Mouse (Mus musculus): ENCODE results near the gene Olfr523. TPM values are rescaled to one million over a fixed set of nuclear protein-coding genes. Genes with fewer than 3 reads are reported as not detected.

The Olfr523 gene
- polyA plus RNA-seq, 1 experiment from 2014 or later: not detected

DNA sequence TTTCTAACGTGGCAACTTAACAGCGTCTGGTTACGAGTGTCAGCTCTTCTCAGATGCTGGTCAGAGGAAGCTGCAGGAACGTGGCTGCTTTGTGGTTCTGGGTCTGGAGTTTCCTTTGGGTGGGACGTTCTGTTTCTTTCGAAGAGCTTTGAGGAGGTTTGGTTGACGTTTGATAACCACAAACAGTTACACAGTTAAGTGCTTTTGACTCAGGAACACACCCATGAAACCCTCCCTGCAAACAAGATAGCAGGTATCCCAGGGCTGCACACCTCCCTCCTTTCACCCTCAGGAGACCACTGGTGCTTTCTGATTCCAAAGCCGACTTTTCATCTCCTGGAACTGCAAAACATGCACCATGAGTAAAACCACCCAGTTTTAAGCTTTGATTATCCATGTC is 35.1 kb downstream of the Olfr523 start:
- Histone ChIP-seq H3K4me3 (replicated peaks) (no peak overlapping the region), H3K27me3 (no peaks in the 10 kb centered on the region; the same call in 1 of the 2 replicates), H3K9me3 (replicated peaks) (no peaks in the 10 kb centered on the region), H3K36me3 (no peaks in the 10 kb centered on the region), H3K9ac (no peak overlapping the region), H3K4me1 (no peaks in the 10 kb centered on the region), H3K27ac (no peak overlapping the region), H3K4me2 (no peak overlapping the region)
- WGBS: 77% methylated on average over 8 of the region's 8 CpGs
- no peak for ATAC-seq (replicated peaks; ENCODE audit: low FRiP score)

- Histone ChIP-seq H3K4me1 (no peaks in the 10 kb centered on the region), H3K27ac (no peak overlapping the region), H3K9ac (no peak overlapping the region), H3K9me3 (replicated peaks) (no peaks in the 10 kb centered on the region), H3K36me3 (no peaks in the 10 kb centered on the region), H3K4me2 (no peak overlapping the region), H3K27me3 (peaks cover 2% of the 10 kb centered on the region; the same call in 1 of the 2 replicates), H3K4me3 (replicated peaks) (no peak overlapping the region)
- 85% methylated on average over 3 of the region's 3 CpGs for WGBS
- ATAC-seq (replicated peaks; ENCODE audit: low FRiP score): no peak
These were observed 35.7 kb downstream of the Olfr523 start for GRCm38 (mm10) chr7:140208677-140209076.

GRCm38 (mm10) chr7:140213841-140214240 is 40.8 kb downstream of the Olfr523 start:
- no peaks in the 10 kb centered on the region for H3K9me3 ChIP-seq (replicated peaks)
- WGBS: 88% methylated on average over 5 of the region's 5 CpGs
- ATAC-seq (replicated peaks; ENCODE audit: low FRiP score): no peak

DNA sequence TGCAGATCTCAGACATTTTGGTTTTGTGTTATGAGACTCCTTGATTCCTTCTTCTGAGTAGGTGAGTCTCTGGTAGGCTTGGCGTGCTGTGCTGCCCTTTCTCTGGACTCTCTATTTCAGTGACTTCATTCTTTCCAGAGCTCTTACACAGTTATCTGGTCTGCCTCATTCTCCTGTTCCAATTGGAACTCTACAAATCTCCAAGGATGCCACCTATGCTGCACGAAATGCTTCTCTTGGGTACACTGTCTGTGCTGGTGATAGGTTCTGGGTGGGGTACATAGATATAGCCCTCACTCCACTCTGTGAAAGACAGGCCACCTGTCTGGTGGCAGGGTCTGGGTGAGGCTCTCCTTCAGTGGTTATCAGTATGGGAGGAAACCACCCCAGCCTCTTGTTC is 45.0 kb downstream of the Olfr523 start, which contains the start of gene Cd163l1:
Cd163l1 (plus strand) TSS at position 301 of the 400 bp plus-strand sequence.
- no peak within 1 kb of the TSS for H3K27ac ChIP-seq
- WGBS: 82% methylated on average over 2 of the region's 2 CpGs
- no peak within 1 kb of the TSS for H3K4me3 ChIP-seq (replicated peaks)
- no peaks in the 10 kb centered on the region for H3K36me3 ChIP-seq
- H3K9me3 ChIP-seq (replicated peaks): no peaks in the 10 kb centered on the region
- no peak for ATAC-seq (replicated peaks; ENCODE audit: low FRiP score)
- H3K9ac ChIP-seq: no peak within 1 kb of the TSS
- H3K27me3 ChIP-seq: 0 out of 2 replicates have a peak, but pooled peaks cover 2% of the 10 kb centered on the region
- no peaks in the 10 kb centered on the region for H3K4me1 ChIP-seq
- no peak within 1 kb of the TSS for H3K4me2 ChIP-seq

More at GRCm38 (mm10) chr7:140213841-140214240, 40.8 kb downstream of the Olfr523 start:
- no peak overlapping the region for H3K27ac ChIP-seq
- H3K9ac ChIP-seq: no peak overlapping the region
- no peaks in the 10 kb centered on the region for H3K36me3 ChIP-seq
- H3K4me2 ChIP-seq: no peak overlapping the region
- no peaks in the 10 kb centered on the region for H3K4me1 ChIP-seq
- peaks cover 2% of the 10 kb centered on the region; the same call in 1 of the 2 replicates for H3K27me3 ChIP-seq
- no peak overlapping the region for H3K4me3 ChIP-seq (replicated peaks)

- Histone ChIP-seq H3K9me3 (replicated peaks) (no peaks in the 10 kb centered on the region), H3K27me3 (no peaks in the 10 kb centered on the region), H3K4me1 (no peaks in the 10 kb centered on the region), H3K27ac (no peak overlapping the region), H3K4me3 (replicated peaks) (no peak overlapping the region), H3K4me2 (no peak overlapping the region), H3K9ac (no peak overlapping the region), H3K36me3 (no peaks in the 10 kb centered on the region)
- WGBS: 11% methylated on average over 1 of the region's 1 CpGs
- no peak for ATAC-seq (replicated peaks; ENCODE audit: low FRiP score)
These were observed 46.3 kb downstream of the Olfr523 start for GRCm38 (mm10) chr7:140219268-140219667.

GRCm38 (mm10) chr7:140220375-140220774 is 47.4 kb downstream of the Olfr523 start:
- no peak overlapping the region for H3K4me2 ChIP-seq
- H3K9me3 ChIP-seq (replicated peaks): no peaks in the 10 kb centered on the region
- H3K9ac ChIP-seq: no peak overlapping the region
- no peak overlapping the region for H3K27ac ChIP-seq
- ATAC-seq (replicated peaks; ENCODE audit: low FRiP score): no peak
- 78% methylated on average over 4 of the region's 4 CpGs for WGBS
- no peaks in the 10 kb centered on the region for H3K4me1 ChIP-seq
- no peaks in the 10 kb centered on the region for H3K36me3 ChIP-seq
- no peak overlapping the region for H3K4me3 ChIP-seq (replicated peaks)
- no peaks in the 10 kb centered on the region for H3K27me3 ChIP-seq

GRCm38 (mm10) chr7:140224209-140224608 is 51.2 kb downstream of the Olfr523 start:
- Histone ChIP-seq H3K4me3 (replicated peaks) (no peak overlapping the region), H3K36me3 (no peaks in the 10 kb centered on the region), H3K4me1 (no peaks in the 10 kb centered on the region), H3K27ac (no peak overlapping the region), H3K27me3 (no peaks in the 10 kb centered on the region), H3K9ac (no peak overlapping the region), H3K9me3 (replicated peaks) (no peaks in the 10 kb centered on the region), H3K4me2 (no peak overlapping the region)
- no peak for ATAC-seq (replicated peaks; ENCODE audit: low FRiP score)
- 82% methylated on average over 13 of the region's 13 CpGs for WGBS

Other genes starting within 250 kb of the Olfr523 start
- 0.31 TPM in 1 of 2 replicates, not detected in the other for gene Utf1, start 229.4 kb upstream of the Olfr523 start, polyA plus RNA-seq (2015; fragmentation: Nextera tagmentation; extraction: Ambion mirVana)
- gene 6430531B16Rik, start 194.5 kb upstream of the Olfr523 start, polyA plus RNA-seq (2015; fragmentation: Nextera tagmentation; extraction: Ambion mirVana): 0.49 and 0.91 TPM in 2 replicates
- gene Adam8, start 180.7 kb upstream of the Olfr523 start, polyA plus RNA-seq (2015; fragmentation: Nextera tagmentation; extraction: Ambion mirVana): 1.4 and 2.1 TPM in 2 replicates
- gene Zfp511, start 136.8 kb upstream of the Olfr523 start, polyA plus RNA-seq (2015; fragmentation: Nextera tagmentation; extraction: Ambion mirVana): 38.3 and 40.4 TPM in 2 replicates
- gene Tubgcp2, start 136.5 kb upstream of the Olfr523 start, polyA plus RNA-seq (2015; fragmentation: Nextera tagmentation; extraction: Ambion mirVana): 52.6 and 58.0 TPM in 2 replicates
- gene Msx3, start 124.1 kb upstream of the Olfr523 start, polyA plus RNA-seq (2015; fragmentation: Nextera tagmentation; extraction: Ambion mirVana): not detected in 2 replicates
- gene Caly, start 90.7 kb upstream of the Olfr523 start, polyA plus RNA-seq (2015; fragmentation: Nextera tagmentation; extraction: Ambion mirVana): 1.4 and 2.1 TPM in 2 replicates
- gene Prap1, start 79.8 kb upstream of the Olfr523 start, polyA plus RNA-seq (2015; fragmentation: Nextera tagmentation; extraction: Ambion mirVana): 0.28 TPM in 1 of 2 replicates, not detected in the other
- 34.7 and 35.8 TPM in 2 replicates for gene Fuom, start 70.8 kb upstream of the Olfr523 start, polyA plus RNA-seq (2015; fragmentation: Nextera tagmentation; extraction: Ambion mirVana)
- gene Paox, start 57.4 kb upstream of the Olfr523 start, polyA plus RNA-seq (2015; fragmentation: Nextera tagmentation; extraction: Ambion mirVana): 18.0 and 23.3 TPM in 2 replicates
- gene Echs1, start 56.7 kb upstream of the Olfr523 start, polyA plus RNA-seq (2015; fragmentation: Nextera tagmentation; extraction: Ambion mirVana): 166 and 171 TPM in 2 replicates
- gene Mtg1, start 35.7 kb upstream of the Olfr523 start, polyA plus RNA-seq (2015; fragmentation: Nextera tagmentation; extraction: Ambion mirVana): 26.3 and 28.1 TPM in 2 replicates
- 0.48 and 0.55 TPM in 2 replicates for gene Sprn, start 18.3 kb upstream of the Olfr523 start, polyA plus RNA-seq (2015; fragmentation: Nextera tagmentation; extraction: Ambion mirVana)
- not detected in 2 replicates for gene Olfr522, start 8.5 kb upstream of the Olfr523 start, polyA plus RNA-seq (2015; fragmentation: Nextera tagmentation; extraction: Ambion mirVana)
- not detected in 2 replicates for gene Olfr524, start 32.7 kb downstream of the Olfr523 start, polyA plus RNA-seq (2015; fragmentation: Nextera tagmentation; extraction: Ambion mirVana)
- not detected in 2 replicates for gene Cd163l1, start 45.0 kb downstream of the Olfr523 start, polyA plus RNA-seq (2015; fragmentation: Nextera tagmentation; extraction: Ambion mirVana)
- gene 5830411N06Rik, start 74.1 kb downstream of the Olfr523 start, polyA plus RNA-seq (2015; fragmentation: Nextera tagmentation; extraction: Ambion mirVana): not detected in 2 replicates
- gene Olfr525, start 147.6 kb downstream of the Olfr523 start, polyA plus RNA-seq (2015; fragmentation: Nextera tagmentation; extraction: Ambion mirVana): not detected in 2 replicates
- gene Olfr527, start 160.8 kb downstream of the Olfr523 start, polyA plus RNA-seq (2015; fragmentation: Nextera tagmentation; extraction: Ambion mirVana): not detected in 2 replicates
- gene Olfr60, start 188.5 kb downstream of the Olfr523 start, polyA plus RNA-seq (2015; fragmentation: Nextera tagmentation; extraction: Ambion mirVana): not detected in 2 replicates
- gene Olfr530, start 203.1 kb downstream of the Olfr523 start, polyA plus RNA-seq (2015; fragmentation: Nextera tagmentation; extraction: Ambion mirVana): not detected in 2 replicates
- not detected in 2 replicates for gene Olfr531, start 229.7 kb downstream of the Olfr523 start, polyA plus RNA-seq (2015; fragmentation: Nextera tagmentation; extraction: Ambion mirVana)
- gene Olfr532, start 248.4 kb downstream of the Olfr523 start, polyA plus RNA-seq (2015; fragmentation: Nextera tagmentation; extraction: Ambion mirVana): not detected in 2 replicates